Mouse (Mus musculus) ovary, postnatal 10 days (tissue): ENCODE data around the gene Tmem217.

Experiments
- DNase-seq: peaks from one replicate; pipeline ENCODE4 v3.0.0; 2022; ENCODE audit warnings: low spot score

Tmem217 gene

GRCm38 (mm10) chr17:29488257-29488977 is 63.8 kb downstream of the Tmem217 start:
- no peak for DNase-seq

- no peak for DNase-seq
Measured at GRCm38 (mm10) chr17:29485336-29486233, 66.6 kb downstream of the Tmem217 start.

- no peak for DNase-seq
Measured at GRCm38 (mm10) chr17:29484431-29484830, 67.8 kb downstream of the Tmem217 start.

DNA sequence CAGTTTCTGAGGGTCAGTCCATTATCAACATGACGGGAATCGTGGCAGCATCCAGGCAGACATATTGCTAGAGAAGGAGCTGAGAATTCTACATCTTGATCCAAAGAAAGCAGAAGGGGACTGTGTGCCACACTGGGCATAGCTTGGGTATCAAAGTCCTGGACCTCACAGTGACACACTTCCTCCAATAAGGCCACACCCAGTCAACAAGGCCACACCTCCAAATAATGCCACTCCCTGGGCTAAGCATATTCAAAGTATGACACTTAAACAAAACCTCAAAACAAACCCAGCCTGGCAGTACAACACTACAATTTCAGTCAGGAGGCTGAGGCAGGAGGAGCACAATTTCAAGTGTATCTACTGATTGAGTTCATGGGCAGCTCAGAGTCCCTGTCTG is 68.9 kb downstream of the Tmem217 start:
- no peak for DNase-seq

DNA sequence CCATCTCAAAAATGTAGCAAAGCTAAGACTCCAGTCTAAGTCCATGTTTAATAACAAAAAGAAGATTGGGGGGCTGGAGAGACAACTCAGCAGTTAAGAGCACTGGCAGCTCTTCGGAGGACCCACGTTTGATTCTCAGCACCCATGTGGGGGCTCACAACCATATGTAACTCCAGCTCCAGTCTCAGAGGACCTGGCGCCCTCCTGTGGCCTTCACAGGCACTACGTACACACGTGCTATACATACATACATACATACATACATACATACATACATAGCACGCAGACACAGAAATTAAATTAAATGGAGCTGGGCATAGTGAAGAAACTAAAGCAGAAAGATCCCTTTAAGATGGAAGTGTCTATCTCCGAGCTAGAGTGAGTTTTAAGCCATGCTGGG is 69.6 kb downstream of the Tmem217 start:
- no peak for DNase-seq

GRCm38 (mm10) chr17:29480256-29480655 is 71.9 kb downstream of the Tmem217 start:
- DNase-seq, result no peak

- DNase-seq, result no peak
Measured at GRCm38 (mm10) chr17:29478271-29478670, 73.9 kb downstream of the Tmem217 start.

DNA sequence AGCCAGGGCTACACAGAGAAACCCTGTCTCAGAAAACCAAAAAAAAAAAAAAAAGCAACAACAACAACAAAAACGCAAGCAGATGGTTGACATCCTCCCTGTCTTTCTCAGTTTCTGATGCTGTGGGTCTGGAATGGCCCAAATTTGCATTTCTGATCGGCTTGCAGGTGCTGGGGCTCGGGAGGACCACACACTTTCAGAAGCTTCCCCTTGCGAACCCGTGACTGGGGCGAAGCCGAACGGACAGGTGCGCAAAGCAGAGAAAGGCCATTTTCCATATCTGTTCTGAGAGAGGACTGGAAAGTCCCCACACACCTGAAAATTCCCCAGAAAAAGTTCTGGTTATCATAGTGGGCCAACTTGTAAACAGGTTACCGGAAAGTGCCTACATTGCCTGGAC is 74.8 kb downstream of the Tmem217 start:
- DNase-seq, result no peak

DNA sequence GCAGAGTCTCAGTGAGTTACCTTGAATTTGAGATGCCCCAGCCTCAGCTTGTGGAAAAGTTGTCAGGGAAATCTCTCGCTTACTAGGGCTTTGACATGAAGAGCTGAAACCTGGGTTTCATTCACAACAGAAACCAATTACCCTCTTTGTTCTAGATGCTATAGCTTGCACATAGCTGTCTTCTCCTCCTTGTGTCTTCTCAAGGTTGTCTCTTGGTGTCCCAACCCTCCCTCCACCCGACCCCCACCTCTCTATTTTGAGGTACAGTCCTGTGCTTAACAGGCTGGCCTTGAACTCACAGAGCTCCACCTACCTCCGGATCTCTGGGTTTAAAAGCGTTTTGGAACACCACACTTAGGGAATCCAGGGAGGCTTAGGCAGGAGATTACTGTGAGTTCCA is 75.7 kb downstream of the Tmem217 start:
- DNase-seq, result no peak
